Mouse (Mus musculus): Measurements from ENCODE around the gene Tigd4.

GRCm38 (mm10) chr3:84568540-84568939 lies 24.8 kb upstream of the Tigd4 start:
- TF ChIP-seq TAL1 (IDR thresholded peaks at IDR 0.05; ENCODE audit: low read length) (no peak), GATA1 (IDR thresholded peaks at IDR 0.05; ENCODE audit: low read length) (no peak)
